Mouse (Mus musculus) megakaryocyte, embryonic 14.5 days (primary cell): ENCODE results near the gene Nfe2l1.

Experiments used
- FLI1 ChIP-seq: IDR thresholded peaks from 2 replicates; pipeline ENCODE4 v1.6.1; 2012; ENCODE audit warnings: low read length, inconsistent platforms, mixed read lengths
- GATA1 ChIP-seq: IDR thresholded peaks from 3 replicates; pipeline ENCODE4 v1.6.1; 2012; ENCODE audit warnings: mixed read lengths, low read length, inconsistent platforms, borderline replicate concordance

DNA sequence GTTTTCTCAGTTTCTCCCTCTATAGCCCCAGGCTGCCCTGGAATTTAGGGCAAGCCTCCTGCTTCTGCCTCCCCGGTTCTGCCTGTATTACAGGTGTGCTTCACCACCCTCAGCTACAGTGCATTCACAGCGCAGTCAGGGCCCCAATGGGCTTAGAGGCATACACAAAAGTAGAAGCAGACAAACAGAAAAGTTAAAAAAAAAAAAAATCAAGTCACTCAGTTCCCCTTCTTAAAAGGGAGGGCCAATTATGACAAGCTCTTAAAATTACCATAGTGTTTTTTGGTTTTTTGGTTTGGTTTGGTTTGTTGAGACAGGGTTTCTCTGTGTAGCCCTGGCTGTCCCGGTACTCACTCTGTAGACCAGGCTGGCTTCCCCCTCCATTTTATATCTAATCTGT is 2.8 kb upstream of the Nfe2l1 start:
- TF ChIP-seq GATA1 (no peak), FLI1 (no peak)
